Mouse (Mus musculus) forebrain, embryonic 10.5 days (tissue): ENCODE results near the gene Hax1. TPM values are rescaled to one million over a fixed set of nuclear protein-coding genes. Genes with fewer than 3 reads are reported as not detected.

Experiments
- DNase-seq: peaks from one replicate; pipeline ENCODE4 v3.0.0-alpha.2; 2017; ENCODE audit warnings: low spot score; ENCODE audit errors: extremely low spot score
- H3K27ac ChIP-seq: fragments of 300-500 bp; sonication (generic); 2 replicates; pipeline ENCODE4 v1.5.1; 2016; ENCODE audit warnings: mild to moderate bottlenecking
- H3K27me3 ChIP-seq: fragments of 300-500 bp; sonication (generic); 2 replicates; pipeline ENCODE4 v1.6.1; 2016; ENCODE audit warnings: mild to moderate bottlenecking; ENCODE audit not compliant: poor library complexity, severe bottlenecking
- H3K36me3 ChIP-seq: fragments of 300-500 bp; sonication (generic); replicated peaks from 2 replicates; pipeline ENCODE4 v1.6.1; 2016; ENCODE audit warnings: mild to moderate bottlenecking, moderate library complexity
- H3K4me1 ChIP-seq: fragments of 300-500 bp; sonication (generic); 2 replicates; pipeline ENCODE4 v1.6.1; 2016
- H3K4me3 ChIP-seq: fragments of 300-500 bp; sonication (generic); 2 replicates; pipeline ENCODE4 v1.5.1; 2016; ENCODE audit warnings: mild to moderate bottlenecking, moderate library complexity
- H3K9me3 ChIP-seq: fragments of 300-500 bp; sonication (generic); 2 replicates; pipeline ENCODE4 v1.6.1; 2016; ENCODE audit warnings: mild to moderate bottlenecking, moderate library complexity
- WGBS: fragments of 180-500 bp; shearing (Covaris S2); methylation state at CpG from one replicate; pipeline ENCODE4 v1.1.7; 2016; 5-methylcytosine and 5-hydroxymethylcytosine counted together
- polyA plus RNA-seq: library from polyadenylated mRNA; unstranded; fragments of >200 nt; fragmentation: Nextera tagmentation; extraction: Ambion mirVana; gene quantifications from 2 replicates; pipeline ENCODE4 v1.2.1, GENCODE M21; 2016

Gene Hax1
- polyA plus RNA-seq: 175 and 194 TPM in 2 replicates

GRCm38 (mm10) chr3:89998612-89999054, at the start of gene Hax1:
Gene Hax1 (minus strand): TSS chr3:89998780.
- peak within 1 kb of the TSS; percentile 78 for H3K4me3 ChIP-seq
- H3K36me3 ChIP-seq: peaks cover 72% of the 10 kb centered on the region
- under 1% methylated on average over 26 of the region's 26 CpGs for WGBS

GRCm38 (mm10) chr3:90036263-90036662, 37.7 kb upstream of the Hax1 start:
- WGBS: 100% methylated on average over 1 of the region's 1 CpGs
- peaks cover 100% of the 10 kb centered on the region for H3K36me3 ChIP-seq

More at GRCm38 (mm10) chr3:89998612-89999054, at the start of gene Hax1:
- peak; percentile 95 for DNase-seq
- H3K9me3 ChIP-seq: no peaks in the 10 kb centered on the region
- peaks cover 25% of the 10 kb centered on the region for H3K4me1 ChIP-seq
- peak within 1 kb of the TSS; percentile 90 for H3K27ac ChIP-seq
- no peaks in the 10 kb centered on the region for H3K27me3 ChIP-seq

GRCm38 (mm10) chr3:90034653-90035052, 36.1 kb upstream of the Hax1 start:
- WGBS: 91% methylated on average over 2 of the region's 2 CpGs
- Histone ChIP-seq H3K27ac (no peak overlapping the region), H3K4me1 (no peaks in the 10 kb centered on the region), H3K27me3 (no peaks in the 10 kb centered on the region), H3K9me3 (no peaks in the 10 kb centered on the region), H3K4me3 (no peak overlapping the region), H3K36me3 (peaks cover 100% of the 10 kb centered on the region)
- DNase-seq: no peak

More at GRCm38 (mm10) chr3:90036263-90036662, 37.7 kb upstream of the Hax1 start:
- no peak for DNase-seq
- no peak overlapping the region for H3K4me3 ChIP-seq
- H3K27me3 ChIP-seq: no peaks in the 10 kb centered on the region
- no peak overlapping the region for H3K27ac ChIP-seq
- H3K4me1 ChIP-seq: no peaks in the 10 kb centered on the region
- H3K9me3 ChIP-seq: no peaks in the 10 kb centered on the region

- H3K27me3 ChIP-seq: no peaks in the 10 kb centered on the region
- 93% methylated on average over 4 of the region's 4 CpGs for WGBS
- H3K4me3 ChIP-seq: no peak overlapping the region
- no peaks in the 10 kb centered on the region for H3K9me3 ChIP-seq
- H3K27ac ChIP-seq: no peak overlapping the region
- H3K4me1 ChIP-seq: no peaks in the 10 kb centered on the region
- peaks cover 100% of the 10 kb centered on the region for H3K36me3 ChIP-seq
- DNase-seq: no peak
Measured at GRCm38 (mm10) chr3:90016626-90017025, 18.0 kb upstream of the Hax1 start.

- H3K4me3 ChIP-seq: no peak overlapping the region
- peaks cover 100% of the 10 kb centered on the region for H3K36me3 ChIP-seq
- no peak for DNase-seq
- H3K9me3 ChIP-seq: no peaks in the 10 kb centered on the region
- no peak overlapping the region for H3K27ac ChIP-seq
- no peaks in the 10 kb centered on the region for H3K27me3 ChIP-seq
- WGBS: 91% methylated on average over 2 of the region's 2 CpGs
- H3K4me1 ChIP-seq: no peaks in the 10 kb centered on the region
Measured at GRCm38 (mm10) chr3:90010291-90010690, 11.7 kb upstream of the Hax1 start.

- no peak overlapping the region for H3K4me3 ChIP-seq
- no peaks in the 10 kb centered on the region for H3K27me3 ChIP-seq
- H3K36me3 ChIP-seq: peaks cover 94% of the 10 kb centered on the region
- no peaks in the 10 kb centered on the region for H3K9me3 ChIP-seq
- peaks cover 7% of the 10 kb centered on the region for H3K4me1 ChIP-seq
- 86% methylated on average over 3 of the region's 3 CpGs for WGBS
- DNase-seq: no peak
- H3K27ac ChIP-seq: no peak overlapping the region
Measured at GRCm38 (mm10) chr3:90004091-90004796, 5.7 kb upstream of the Hax1 start.

GRCm38 (mm10) chr3:89999830-90000229, 1.2 kb upstream of the Hax1 start:
- H3K27ac ChIP-seq: no peak overlapping the region
- DNase-seq: no peak
- 89% methylated on average over 4 of the region's 4 CpGs for WGBS
- peak overlapping the region; percentile 78; the same call in 1 of the 2 replicates for H3K4me3 ChIP-seq
- peaks cover 73% of the 10 kb centered on the region for H3K36me3 ChIP-seq
- no peaks in the 10 kb centered on the region for H3K9me3 ChIP-seq
- no peaks in the 10 kb centered on the region for H3K27me3 ChIP-seq
- peaks cover 25% of the 10 kb centered on the region for H3K4me1 ChIP-seq

- Histone ChIP-seq H3K36me3 (peaks cover 72% of the 10 kb centered on the region), H3K9me3 (no peaks in the 10 kb centered on the region), H3K4me3 (peak overlapping the region; percentile 78), H3K27me3 (no peaks in the 10 kb centered on the region), H3K27ac (peak overlapping the region; percentile 90), H3K4me1 (peaks cover 25% of the 10 kb centered on the region)
- peak; percentile 31 for DNase-seq
- WGBS: 20% methylated on average over 8 of the region's 8 CpGs
Measured at GRCm38 (mm10) chr3:89999090-89999489, 510 bp upstream of the Hax1 start.

GRCm38 (mm10) chr3:89997791-89998495, 637 bp downstream of the Hax1 start:
- no peaks in the 10 kb centered on the region for H3K9me3 ChIP-seq
- DNase-seq: no peak
- peaks cover 25% of the 10 kb centered on the region for H3K4me1 ChIP-seq
- peaks cover 70% of the 10 kb centered on the region for H3K36me3 ChIP-seq
- peak overlapping the region; percentile 78 for H3K4me3 ChIP-seq
- 19% methylated on average over 23 of the region's 23 CpGs for WGBS
- H3K27me3 ChIP-seq: no peaks in the 10 kb centered on the region
- H3K27ac ChIP-seq: peak overlapping the region; percentile 90

- H3K27ac ChIP-seq: no peak overlapping the region
- peaks cover 25% of the 10 kb centered on the region for H3K4me1 ChIP-seq
- WGBS: 89% methylated on average over 5 of the region's 5 CpGs
- no peak for DNase-seq
- no peak overlapping the region for H3K4me3 ChIP-seq
- H3K27me3 ChIP-seq: no peaks in the 10 kb centered on the region
- H3K9me3 ChIP-seq: no peaks in the 10 kb centered on the region
- peaks cover 53% of the 10 kb centered on the region for H3K36me3 ChIP-seq
Measured at GRCm38 (mm10) chr3:89994807-89995515, 3.6 kb downstream of the Hax1 start.

- DNase-seq: no peak
- H3K27ac ChIP-seq: no peak overlapping the region
- no peaks in the 10 kb centered on the region for H3K27me3 ChIP-seq
- H3K36me3 ChIP-seq: peaks cover 11% of the 10 kb centered on the region
- 95% methylated on average over 4 of the region's 4 CpGs for WGBS
- H3K4me3 ChIP-seq: no peak overlapping the region
- H3K4me1 ChIP-seq: no peaks in the 10 kb centered on the region
- no peaks in the 10 kb centered on the region for H3K9me3 ChIP-seq
Measured at GRCm38 (mm10) chr3:89987822-89988221, 10.8 kb downstream of the Hax1 start.

GRCm38 (mm10) chr3:89987211-89987610, 11.4 kb downstream of the Hax1 start:
- H3K27ac ChIP-seq: no peak overlapping the region
- H3K36me3 ChIP-seq: peaks cover 6% of the 10 kb centered on the region
- H3K4me3 ChIP-seq: no peak overlapping the region
- no peak for DNase-seq
- no peaks in the 10 kb centered on the region for H3K4me1 ChIP-seq
- no peaks in the 10 kb centered on the region for H3K9me3 ChIP-seq
- WGBS: 65% methylated on average over 3 of the region's 3 CpGs
- H3K27me3 ChIP-seq: no peaks in the 10 kb centered on the region
